Mouse (Mus musculus) megakaryocyte, embryonic 14.5 days (primary cell): ENCODE data around the gene Osm.

ENCODE experiments used
- FLI1 ChIP-seq: IDR thresholded peaks from 2 replicates; pipeline ENCODE4 v1.6.1; 2012; ENCODE audit warnings: low read length, inconsistent platforms, mixed read lengths
- GATA1 ChIP-seq: IDR thresholded peaks from 3 replicates; pipeline ENCODE4 v1.6.1; 2012; ENCODE audit warnings: mixed read lengths, low read length, inconsistent platforms, borderline replicate concordance

DNA sequence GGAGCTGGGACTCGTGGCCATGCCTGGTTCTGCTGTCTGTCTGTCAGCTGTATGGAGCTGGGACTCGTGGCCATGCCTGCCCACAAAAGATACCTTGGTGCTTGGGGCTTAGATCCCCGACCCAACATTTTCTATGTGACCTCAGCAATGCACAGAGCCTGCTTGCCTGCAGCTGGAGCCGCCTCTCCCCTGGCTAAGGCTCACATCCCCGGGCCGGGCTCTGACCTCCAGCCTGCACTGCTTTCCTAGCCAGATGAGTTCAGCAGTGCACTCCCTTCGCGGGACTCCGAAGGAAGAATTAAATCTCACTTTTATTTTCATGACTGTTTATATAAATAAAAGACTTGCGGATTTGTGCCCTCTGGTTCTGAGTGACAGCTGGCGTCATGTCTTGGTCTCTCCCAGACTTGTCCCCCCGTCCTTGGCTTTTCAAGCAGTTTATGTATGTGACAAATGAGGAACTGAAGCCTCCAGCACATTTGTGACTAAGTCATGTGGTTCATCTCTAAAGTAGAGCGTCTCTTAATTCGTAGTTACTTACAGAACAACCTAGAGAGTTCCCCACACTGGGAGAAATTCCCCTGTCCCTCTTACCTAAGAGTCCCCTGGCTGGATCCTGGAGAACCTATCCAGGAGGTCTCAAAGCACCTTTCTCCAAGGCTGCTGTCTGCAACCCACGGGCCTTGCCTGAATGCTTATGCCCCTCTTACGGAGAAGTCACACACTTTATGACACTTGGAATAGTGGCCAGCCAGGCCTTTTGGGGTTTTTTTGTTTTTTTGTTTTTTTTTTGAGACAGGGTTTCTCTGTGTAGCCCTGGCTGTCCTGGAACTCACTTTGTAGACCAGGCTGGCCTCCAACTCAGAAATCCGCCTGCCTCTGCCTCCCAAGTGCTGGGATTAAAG is 13.9 kb upstream of the Osm start:
- TF ChIP-seq GATA1, result no peak
- TF ChIP-seq FLI1, result no peak
